Mouse (Mus musculus) C2C12 (cell line): Measurements from ENCODE around the gene Lmln.

Source experiments
- CTCF ChIP-seq: IDR thresholded peaks from one replicate; pipeline ENCODE4 v1.5.1; 2011; ENCODE audit not compliant: control insufficient read depth, insufficient read depth, insufficient read length
- FOSL1 ChIP-seq: IDR thresholded peaks from one replicate; pipeline ENCODE4 v1.8.0; 2011; ENCODE audit warnings: mild to moderate bottlenecking, low read length; ENCODE audit not compliant: poor library complexity, insufficient read depth, severe bottlenecking
- MAX ChIP-seq: IDR thresholded peaks from one replicate; pipeline ENCODE4 v1.6.1; 2011; ENCODE audit warnings: mild to moderate bottlenecking, control low read depth
- MYOD1 ChIP-seq: IDR thresholded peaks from one replicate; pipeline ENCODE4 v1.6.1; 2011; ENCODE audit warnings: low read depth; ENCODE audit not compliant: control insufficient read depth, insufficient read length
- MYOG ChIP-seq: IDR thresholded peaks from one replicate; pipeline ENCODE4 v1.6.1; 2011; ENCODE audit not compliant: control insufficient read depth, insufficient read length; ENCODE audit errors: extremely low read depth
- USF1 ChIP-seq: IDR thresholded peaks from one replicate; pipeline ENCODE4 v1.6.1; 2011; ENCODE audit warnings: low read depth, mild to moderate bottlenecking, control low read depth, moderate library complexity

DNA sequence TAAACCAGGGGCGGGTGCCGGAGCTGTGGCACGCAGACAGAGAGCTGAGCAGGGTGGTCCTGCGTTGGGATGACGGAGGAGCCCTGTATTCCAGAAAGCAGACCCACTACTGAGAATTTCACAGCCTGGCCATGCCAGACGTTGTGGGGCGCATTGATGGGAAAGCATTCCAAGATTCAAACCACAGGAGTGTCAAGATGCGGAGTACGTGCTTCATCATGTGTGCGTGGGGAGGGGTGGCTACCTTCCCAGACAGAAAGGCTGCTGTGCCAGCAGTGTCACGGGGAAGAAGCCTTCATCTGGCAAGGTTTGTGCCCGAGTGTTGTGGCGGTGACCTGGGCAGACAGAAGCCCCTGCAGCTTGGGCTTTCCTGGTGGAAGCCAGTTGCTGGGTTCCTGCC is 70.9 kb downstream of the Lmln start:
- TF ChIP-seq CTCF (no peak), USF1 (no peak), MAX (no peak), FOSL1 (no peak), MYOG (no peak), MYOD1 (no peak)
